Mouse (Mus musculus) spleen, adult 18-20 months (tissue): ENCODE measurements around the gene Cpsf6.
A peak's percentile ranks its signal among the peaks of the same experiment; 100 is the strongest.

Experiments
- DNase-seq, 2 experiments: peaks; one replicate each; pipeline ENCODE4 v3.0.0; 2022; ENCODE audit warnings: mixed read lengths in 2 of 2

Cpsf6 gene

DNA sequence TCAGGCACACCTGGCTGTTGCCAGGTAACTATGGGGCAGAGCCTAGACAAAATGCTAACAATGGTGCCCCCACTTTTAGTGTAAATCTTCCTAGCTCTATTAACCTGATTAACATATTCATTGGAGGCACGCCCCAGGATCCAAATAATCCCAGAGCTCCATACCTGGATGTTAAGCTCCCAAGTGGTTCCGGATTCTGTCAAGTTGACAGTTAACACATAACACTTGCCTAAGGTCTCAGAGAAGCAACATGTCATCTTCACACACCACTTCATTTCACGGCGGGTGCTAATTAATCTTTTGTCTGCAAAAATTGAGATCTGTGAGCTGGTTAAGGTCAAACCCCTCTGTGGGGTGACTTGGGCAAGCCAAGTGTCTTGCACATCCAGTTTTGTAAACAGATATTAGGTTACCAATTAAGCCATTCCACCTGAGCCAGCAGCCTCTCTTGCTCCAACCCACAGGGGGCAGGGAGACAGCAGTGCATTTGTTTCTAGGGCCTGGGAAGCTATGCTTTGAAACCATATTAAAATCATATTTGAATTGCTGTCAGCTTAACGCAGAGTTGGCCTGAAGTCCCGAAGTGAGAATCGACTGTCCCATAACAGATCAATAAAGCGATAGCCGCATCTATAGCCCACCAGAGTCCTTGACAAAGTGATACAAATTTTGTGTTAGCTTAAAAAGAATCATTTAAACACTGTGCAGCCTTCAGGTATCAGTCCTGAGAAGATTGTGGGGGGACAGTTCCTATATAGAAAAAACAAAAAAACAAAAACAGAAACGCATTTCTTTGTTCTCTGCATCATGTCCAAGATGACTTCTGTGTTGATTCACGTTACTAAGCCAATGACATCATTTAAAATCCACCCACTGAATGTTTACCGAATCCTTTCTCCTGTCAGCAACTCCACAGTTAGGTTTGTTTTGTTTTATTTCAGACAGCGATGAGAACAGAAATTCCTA lies 34.0 kb upstream of the Cpsf6 start:
- no peak for DNase-seq

DNA sequence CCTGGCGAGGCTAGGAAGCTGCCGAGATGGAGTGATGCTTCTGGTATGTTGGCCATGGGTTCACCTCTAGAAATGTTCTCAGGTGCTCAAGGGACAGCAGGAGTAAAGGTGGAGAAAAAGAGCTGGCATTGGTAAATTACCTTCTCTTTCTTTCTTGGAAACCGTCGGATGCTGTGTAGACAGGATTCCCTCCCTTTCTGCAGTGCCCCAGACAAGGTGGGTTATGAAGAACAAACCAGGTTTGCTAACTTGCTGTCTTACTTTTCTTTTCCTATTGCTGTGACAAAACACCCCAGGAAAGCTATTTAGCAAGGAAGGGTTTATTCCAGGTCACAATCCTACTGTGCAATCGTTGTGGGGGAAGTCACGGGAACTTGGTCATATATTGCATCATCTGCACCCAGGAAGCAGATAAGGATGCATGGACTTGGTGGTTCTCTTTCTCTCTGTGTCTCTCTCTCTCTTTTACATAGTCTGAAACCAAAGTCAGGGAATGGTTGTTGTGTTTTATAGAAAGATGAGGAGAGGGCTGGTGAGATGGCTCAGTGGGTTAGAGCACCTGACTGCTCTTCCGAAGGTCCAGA lies 32.8 kb upstream of the Cpsf6 start:
- no peak for DNase-seq

DNA sequence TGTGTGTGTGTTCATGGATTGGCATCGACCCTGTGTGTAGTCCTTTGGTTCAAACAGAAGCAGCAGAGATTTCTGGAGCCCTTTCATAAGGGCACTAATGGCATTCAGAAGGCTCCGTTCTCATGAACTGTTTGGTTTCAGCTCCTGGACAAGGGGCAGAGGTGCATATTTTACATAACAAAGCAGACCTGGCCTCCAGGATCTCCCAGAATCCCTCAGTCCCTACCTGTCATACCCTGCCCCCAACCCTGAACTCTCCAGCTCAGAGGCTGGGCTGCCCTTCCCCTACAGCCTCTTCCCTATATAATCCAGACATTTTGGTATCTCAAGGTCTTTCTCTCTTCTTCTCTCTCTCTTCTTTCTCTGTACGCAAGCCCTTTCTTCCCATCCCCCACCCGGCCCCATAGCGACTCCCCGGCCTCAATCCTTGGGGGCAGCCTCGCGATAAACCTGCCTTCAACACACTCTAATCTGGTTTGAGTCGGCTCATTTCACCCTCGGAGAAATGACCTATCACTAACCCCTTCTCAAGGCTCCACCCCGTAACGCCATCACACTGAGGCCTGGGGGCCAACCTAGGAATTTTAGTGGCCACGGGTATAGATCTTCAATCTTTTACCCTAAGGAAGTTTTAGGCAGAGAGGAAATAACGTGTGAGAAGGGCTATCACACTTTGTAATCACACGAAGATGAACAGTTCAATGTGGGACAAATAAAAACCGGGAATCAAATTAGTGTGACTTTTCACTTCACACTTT lies 32.1 kb upstream of the Cpsf6 start:
- DNase-seq, result no peak

DNA sequence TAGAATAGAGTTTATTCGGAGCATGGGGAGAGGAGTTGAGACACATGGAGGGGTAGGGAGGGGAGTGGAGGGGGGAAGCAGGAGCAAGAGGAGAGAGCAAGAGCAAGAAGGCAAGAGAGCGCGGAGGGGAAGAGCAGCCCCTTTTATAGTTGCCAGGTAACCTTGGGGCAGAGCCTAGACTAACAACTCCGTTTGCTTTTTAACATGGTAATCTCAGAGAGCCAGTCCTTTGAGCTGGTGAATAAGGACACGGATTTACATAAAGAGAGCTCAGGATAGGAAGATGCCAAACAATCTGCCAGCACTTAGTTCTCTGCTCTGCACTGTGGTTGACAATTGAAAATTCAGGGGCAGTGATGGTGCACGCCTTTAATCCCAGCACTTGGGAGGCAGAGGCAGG lies 31.3 kb upstream of the Cpsf6 start:
- DNase-seq, result no peak

DNA sequence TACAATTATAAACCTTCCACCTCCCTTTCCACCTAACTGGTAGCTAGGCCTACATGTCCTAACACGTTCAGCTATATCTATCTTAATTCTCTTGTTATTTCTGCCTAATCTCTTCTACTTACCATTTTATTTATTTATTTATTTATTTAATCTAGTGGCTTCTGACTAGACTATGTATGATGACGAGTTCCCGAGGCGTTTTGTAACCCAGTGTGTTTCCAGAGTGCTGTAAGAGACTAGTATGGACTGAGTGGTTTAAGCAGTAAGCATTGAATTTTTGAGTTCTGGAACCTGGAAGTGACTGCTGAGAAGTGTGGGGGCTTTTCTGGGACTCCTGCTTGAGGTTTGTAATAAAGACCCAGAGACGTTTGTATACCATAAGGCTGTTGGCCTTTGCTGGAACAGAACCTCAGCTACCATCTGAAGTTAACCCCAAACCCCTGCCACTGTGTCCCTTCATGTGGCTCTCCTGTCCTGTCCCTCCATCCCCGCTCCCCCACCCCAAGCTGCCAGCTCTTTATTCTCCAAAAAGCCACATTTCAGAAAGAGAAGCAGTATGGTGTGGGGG lies 30.8 kb upstream of the Cpsf6 start:
- no peak for DNase-seq

DNA sequence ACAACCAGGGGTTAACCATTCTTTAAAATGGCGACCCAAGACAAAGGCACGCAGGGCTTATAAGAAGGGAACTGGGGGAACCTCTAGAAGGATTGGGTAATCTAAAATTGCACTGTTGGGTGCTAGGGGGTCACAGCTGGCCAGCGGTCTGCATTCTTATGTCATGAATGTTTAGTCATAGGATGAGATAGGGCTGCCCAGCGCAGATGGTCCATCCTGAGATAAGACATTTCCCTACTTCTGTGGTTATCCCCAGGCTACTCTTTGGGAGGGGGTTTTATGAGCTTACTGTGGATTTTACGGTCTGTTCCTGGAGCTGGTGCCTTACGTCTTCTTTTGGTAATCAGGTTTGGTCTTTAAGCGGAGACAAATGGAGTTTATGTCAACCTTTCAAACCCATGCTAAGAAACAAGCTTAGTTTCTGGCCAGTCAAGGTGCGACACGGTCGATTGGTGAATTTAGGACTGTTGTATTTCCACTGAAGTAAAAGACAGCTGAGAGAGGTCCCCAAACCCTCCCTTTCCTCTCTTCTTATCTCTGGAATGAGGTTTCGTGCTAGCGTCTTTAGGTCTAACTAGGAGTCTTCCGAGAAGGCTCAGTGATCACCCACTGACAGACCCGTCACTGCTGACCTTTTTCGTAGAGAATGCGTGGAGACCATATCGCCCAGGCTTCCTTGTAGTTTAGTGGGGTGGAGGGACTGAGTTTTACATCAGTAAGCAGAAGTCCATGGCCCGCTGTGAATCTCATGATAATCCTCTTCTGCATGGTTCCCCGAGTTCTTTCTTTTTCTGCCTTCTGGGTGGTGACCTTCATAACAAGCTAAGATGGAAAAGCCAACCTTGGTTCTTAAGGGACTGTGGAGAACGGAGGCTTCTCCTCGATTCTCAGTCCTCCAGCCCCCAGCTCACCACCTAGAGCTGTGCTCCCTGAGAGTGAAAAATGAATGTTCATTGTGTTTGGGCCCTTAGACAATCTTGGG lies 29.8 kb upstream of the Cpsf6 start:
- no peak for DNase-seq

DNA sequence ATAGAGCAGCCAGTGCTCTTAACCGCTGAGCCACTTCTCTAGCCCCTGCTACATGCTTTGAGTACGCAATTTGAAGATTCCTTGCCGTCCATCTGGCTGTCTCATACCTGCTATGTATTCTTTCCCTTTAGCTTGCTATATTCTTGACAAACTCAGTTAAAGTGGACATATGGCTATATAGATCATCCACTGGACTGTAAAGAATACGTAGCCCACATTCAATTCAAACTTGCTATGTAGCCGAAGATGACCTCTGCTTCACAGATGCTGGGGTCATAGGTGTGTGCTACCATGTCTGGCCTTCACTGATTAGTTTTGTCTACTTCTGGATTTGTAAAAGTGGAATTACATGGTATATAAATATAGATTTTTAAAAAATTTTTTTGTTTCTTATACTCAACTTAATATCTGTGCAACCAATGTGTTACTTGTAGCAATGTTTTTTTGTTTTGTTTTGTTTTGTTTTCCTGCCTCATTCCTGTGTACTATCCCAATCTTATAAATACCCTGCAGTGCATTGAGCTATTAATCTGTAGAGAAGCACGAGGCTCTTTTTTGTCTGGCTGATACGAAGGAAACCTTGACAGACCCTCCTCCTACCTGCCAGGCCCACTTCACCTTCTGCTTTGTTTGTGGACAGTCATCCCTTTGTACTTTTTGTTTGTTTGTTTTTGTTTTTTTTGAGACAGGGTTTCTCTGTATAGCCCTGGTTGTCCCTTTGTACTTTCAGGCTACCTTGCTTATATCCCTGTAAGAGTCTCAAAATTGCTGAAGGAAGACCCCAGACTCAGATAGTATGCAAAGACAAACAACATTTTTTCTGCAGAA lies 28.9 kb upstream of the Cpsf6 start:
- no peak for DNase-seq

DNA sequence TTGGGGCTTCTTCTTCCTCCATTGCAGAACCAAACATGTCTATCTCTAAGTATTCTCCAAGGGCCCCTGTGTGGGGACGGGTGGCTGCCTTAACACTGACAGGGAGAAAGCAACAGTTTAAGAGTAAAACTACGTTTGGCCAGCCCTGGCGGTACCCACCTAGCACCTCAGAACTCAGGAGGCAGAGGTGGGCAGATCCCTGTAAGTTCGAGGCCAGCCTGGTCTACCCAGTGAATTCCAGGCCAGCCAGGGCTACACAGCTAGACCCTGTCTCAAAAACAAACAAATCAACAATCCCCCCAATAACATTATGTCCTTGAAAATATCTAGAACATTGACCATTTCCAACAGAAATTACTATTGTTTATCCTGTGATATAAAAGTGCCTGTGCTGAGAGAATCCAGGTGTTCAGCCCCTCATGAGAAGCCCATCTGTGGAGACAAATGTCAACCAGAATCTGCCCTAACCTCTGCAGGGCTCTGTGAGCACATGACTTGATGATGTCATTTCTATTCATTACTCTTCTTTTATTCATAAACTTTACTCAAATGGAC lies 28.0 kb upstream of the Cpsf6 start:
- DNase-seq, result no peak

DNA sequence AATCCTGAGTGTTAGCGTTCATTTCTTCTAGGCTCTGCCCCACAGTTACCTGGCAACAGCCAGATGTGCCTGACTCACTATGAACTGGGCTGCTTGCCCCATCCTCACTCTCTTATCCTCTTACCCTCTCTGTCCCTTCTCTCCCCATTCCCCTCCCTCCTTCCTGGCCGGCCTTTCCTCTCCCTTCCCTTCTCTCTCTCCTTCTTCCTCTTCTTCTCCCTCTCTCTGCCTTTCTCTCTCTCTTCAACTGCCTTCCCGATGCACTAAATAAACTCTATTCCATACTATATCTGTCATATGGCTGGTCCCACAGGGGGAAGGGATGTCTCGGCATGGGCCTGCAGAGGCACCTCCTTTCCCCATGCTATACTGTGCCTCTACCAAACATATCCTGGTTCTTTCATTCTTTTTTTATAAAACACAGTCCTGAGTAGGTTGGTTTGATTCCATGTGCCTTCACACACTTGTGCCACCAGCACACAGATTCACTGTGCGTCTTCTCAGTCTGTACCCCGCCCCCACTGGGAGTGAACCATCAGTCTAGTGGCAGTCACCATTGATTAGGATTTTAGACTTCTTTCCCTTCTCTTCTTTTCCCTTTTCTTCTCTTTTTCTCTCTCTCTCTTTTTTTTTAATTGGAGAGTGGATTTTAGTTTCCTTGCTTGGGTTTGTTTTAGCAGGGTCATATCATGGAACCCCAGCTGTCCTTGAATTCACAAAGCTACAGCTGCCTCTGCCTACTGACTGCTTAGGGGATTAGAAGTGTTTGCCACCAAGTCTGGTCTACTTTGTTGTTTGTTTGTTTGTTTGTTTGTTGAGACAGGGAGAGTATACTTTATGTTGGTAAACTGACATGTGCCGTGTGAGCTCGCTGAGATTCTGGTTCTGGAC lies 27.3 kb upstream of the Cpsf6 start:
- DNase-seq, result no peak

DNA sequence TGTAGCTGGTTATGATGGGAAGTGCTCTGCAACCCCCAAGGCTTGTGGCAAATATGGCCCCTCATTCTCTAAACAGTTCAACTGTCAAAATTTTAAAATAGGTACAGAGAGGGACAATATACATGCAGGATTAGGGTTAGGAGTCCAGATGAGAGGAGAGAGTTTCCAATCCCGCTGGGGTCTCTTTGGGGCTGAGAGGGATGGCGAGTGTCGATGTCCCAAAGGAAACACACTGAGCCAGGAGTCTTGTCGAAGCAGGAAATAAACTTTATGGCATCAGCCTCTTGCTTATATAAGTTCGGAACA lies 26.4 kb upstream of the Cpsf6 start:
- DNase-seq, result no peak

DNA sequence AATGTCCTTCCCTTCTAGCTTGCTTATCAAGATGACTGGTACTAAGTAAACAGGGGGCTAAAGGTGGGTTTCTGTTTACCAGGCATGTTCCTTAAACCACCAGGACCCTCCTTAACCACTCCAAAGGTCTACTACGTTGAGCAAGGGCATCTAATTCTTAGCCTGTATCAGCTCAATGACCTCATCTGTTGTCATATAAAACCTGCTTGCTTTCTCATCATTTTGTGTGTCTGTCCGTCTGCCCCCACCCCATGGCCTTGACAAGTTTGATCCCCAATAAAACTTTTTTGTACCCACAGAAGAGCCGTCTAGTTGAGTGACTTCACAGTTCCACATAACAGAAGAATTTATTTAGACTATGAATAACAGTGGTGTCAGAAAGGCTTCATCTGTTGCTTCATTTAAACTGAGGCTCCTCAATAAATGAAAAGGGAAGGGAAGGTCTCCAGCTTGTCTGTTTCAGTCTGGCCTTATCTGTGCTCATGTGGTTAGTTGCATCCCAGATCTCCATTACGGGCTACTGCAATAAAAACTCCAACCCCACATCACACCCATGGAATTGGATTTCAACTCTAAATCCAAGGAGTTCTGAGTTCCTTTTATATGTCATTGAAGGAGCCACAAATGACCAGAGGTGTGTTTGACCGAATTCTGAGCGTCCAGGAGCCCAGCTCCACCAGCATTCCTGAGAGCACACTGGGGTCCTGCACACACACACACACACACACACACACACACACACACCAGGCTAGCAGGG lies 25.9 kb upstream of the Cpsf6 start:
- no peak for DNase-seq

DNA sequence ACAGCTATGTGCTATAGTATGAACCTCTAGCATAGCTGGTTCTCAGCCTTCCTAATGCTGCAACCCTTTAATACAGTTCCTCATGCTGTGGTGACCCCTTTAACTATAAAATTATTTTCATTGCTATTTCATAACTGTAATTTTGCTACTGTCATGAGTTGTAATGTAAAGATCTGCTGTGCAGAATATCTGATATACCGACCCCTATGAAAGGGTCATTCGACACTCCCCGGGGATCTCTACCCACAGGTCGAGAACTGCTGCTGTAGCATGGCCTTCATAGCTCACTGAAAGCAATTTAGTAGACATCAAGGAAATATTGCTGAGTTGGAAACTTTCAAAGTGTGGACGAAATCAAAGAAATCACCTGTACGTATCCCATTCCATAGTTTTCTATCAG lies 24.6 kb upstream of the Cpsf6 start:
- no peak for DNase-seq

DNA sequence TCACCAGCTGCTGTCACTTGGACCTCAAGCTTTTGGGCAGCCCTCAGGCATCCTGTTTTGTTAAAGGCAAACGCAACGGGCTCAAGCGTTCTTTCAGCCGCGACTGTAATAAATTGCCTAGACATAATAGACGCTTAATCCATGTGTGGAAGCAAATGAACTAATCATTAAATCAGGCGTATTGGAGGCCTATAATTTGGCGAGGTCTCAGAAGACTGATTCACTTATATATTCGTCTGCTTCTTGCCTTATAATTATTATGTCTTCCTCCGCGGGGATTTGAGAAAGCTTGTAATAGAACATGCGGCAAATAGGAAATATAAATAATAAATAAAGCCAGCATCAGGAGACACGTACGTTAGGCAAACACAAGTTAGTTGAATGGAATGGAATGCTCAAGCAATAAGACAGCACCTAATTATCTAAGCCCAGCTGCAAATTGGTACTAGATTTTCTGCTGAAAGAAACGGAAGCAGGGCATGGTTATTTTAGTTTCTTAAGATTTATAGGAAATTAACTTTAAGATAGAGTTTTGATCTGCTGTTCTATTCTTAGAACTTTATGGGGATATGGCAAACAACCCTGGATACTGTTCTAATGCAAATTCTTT lies 23.6 kb upstream of the Cpsf6 start:
- DNase-seq, result no peak

DNA sequence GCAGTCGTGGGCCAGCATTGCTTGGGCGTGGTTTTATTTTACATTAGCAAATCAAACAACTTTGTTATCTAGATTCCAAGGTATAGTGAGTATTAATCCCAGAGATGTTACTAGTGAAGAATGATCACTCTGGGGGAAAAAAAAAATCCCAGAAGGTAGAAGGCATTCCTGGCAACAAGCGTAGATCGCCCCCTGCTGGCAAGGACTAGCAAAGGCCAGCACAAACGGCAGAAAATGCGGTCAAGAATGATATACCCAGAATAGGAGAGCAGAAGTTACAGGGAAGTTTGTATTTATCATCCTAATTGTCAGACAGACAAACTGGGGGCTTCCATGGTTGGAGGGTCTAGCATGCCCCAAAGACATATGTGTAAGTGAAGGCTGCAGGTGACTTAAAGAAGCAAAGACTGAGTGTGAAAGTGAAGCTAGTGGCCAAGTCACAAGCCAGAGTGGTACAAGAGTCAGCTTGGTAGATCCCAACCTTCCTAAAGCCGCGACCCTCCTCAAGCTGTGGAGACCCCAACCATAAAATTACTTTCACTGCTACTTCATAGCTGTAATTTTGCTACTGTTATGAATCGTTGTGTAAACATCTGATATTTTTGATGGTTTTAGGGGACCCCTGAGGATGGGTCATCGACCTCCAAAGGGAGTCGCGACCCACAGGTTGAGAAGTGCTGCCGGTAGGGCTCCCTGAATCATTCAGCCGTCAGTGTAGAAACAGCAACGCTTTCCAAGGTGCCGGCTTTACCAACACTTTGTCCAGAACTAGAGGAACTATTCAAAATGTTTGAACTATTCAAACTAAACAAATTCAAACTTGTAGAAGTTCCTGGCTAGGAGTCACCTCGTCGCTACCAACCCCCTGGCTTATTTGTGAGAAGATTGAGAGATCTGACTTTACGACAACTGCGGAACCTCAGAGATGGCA lies 22.9 kb upstream of the Cpsf6 start:
- DNase-seq, result peak in 1 of 2 experiments; percentile 45

DNA sequence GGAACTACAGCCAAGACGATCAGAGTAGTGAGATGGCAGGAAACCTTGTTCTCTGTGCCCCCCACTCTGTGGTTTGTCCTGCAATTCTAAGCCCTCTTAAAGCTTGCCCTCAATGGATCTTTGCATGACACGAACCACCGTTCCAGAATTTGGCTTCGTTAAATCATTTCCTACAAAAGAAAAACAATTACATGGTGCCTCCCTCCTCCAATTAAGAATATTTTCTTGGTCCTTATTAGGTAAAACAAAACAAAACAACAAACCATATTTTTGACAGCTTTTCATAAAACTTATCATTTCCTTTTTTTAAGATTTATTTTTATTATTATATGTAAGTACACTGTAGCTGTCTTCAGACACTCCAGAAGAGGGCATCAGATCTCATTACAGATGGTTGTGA lies 21.5 kb upstream of the Cpsf6 start:
- no peak for DNase-seq

DNA sequence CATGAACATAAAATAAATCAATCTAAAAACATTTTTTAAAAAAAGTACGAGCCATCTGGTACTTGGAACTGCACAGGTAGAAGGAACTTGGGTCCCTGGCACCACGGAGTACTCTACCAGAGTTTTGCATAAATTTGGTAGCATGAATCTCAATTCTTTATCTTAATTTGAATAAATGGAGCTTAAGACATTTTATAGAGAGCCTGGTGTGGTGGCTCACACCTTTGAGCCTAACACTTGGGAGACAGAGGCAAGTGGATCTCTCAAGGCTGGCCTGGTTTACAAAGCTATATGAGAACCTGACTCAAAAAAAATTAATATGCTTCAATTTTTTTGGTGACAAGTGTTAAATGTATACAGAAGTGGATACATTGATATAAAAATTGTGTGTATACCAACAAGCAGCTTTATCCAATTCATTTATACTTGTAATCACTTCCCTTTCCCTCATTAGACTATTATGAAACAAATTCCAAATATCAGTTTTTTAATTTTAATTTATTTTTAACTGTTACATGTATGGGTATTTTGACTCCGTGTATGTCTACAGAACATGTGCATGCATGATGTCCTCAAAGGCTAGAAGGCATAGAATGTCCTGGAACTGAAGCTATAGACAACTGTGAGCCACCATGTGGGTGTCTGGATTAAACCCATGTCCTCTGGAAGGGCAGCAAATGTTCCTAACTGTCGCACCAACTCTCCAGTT lies 20.6 kb upstream of the Cpsf6 start:
- DNase-seq, result no peak

DNA sequence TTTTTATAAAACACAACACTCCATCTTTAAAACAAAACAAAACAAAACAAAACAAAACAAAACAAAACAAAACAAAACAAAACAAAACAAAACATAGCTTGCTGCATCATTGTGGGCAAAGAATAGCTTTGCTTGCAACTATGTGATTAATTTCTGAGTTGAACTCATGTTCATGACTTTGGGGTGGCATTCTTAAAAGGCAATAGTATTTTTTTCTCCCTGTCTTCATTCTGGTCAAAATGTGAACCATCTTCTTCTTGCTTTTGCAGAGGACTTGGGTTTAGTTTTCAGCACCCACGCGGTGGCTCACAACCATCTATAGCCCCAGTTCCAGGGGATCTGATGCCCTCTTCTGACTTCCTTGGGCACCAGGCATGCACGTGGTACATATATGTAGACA lies 20.0 kb upstream of the Cpsf6 start:
- no peak for DNase-seq
